Mouse (Mus musculus): ENCODE results near the gene Zp3.

DNA sequence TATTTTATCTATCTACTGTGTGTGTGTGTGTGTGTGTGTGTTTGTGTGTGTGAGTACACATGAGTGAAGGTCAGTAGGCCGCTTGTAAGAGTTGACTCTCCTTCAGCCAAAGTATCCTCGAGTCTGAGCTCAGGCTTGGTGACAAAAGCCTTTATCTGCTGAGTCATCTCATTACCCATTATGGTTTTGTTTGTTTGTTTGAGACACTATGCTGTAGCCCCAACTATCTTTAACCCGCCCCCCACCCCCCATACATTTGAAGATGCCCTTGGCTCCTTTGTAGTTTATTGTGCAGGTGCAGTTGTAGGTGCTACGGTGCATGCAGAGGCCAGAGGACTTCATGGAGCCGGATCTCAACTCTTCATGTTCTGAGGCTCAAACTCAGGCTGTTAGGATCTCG, 21.3 kb downstream of the Zp3 start:
- TF ChIP-seq CTCF (IDR thresholded peaks at IDR 0.05; ENCODE audit: low read depth) (no peak), EP300 (IDR thresholded peaks at IDR 0.05; ENCODE audit: low read depth) (no peak)
